Mouse (Mus musculus) ES-E14 (cell line): ENCODE data around the gene Dlgap1. TPM values are rescaled to one million over a fixed set of nuclear protein-coding genes. Genes with fewer than 3 reads are reported as not detected.

ENCODE experiments used
- DNase-seq: peaks from one replicate; pipeline ENCODE4 v3.0.0-alpha.2; 2013; ENCODE audit warnings: low read depth, low spot score
- H3K27ac ChIP-seq: 2 replicates; pipeline ENCODE4 v1.5.1; 2012; ENCODE audit warnings: low read depth, mild to moderate bottlenecking, low read length, moderate library complexity, mixed read lengths; ENCODE audit not compliant: poor library complexity, insufficient read depth, severe bottlenecking
- H3K36me3 ChIP-seq: 2 replicates; pipeline ENCODE4 v1.6.1; 2012; ENCODE audit warnings: mild to moderate bottlenecking, low read length, moderate library complexity, mixed read lengths; ENCODE audit not compliant: control insufficient read depth, poor library complexity, insufficient read depth, severe bottlenecking
- H3K4me1 ChIP-seq, 2 experiments: fragments of 150-350 bp in 1 of 2; sonication (generic) in 1 of 2; 2 replicates each; pipeline ENCODE4 v1.6.1; 2012; ENCODE audit warnings: low read length in 2 of 2, mild to moderate bottlenecking in 1 of 2, mixed read lengths in 1 of 2; ENCODE audit not compliant: control insufficient read depth in 2 of 2, insufficient read depth in 2 of 2, poor library complexity in 1 of 2
- H3K4me3 ChIP-seq, 2 experiments: fragments of 150-350 bp in 1 of 2; sonication (generic) in 1 of 2; 2 replicates each; pipeline ENCODE4 v1.5.1; 2012; ENCODE audit warnings: low read length in 2 of 2, low read depth in 1 of 2, mild to moderate bottlenecking in 1 of 2, mixed read lengths in 1 of 2; ENCODE audit not compliant: insufficient read depth in 1 of 2, poor library complexity in 1 of 2, severe bottlenecking in 1 of 2
- H3K9ac ChIP-seq: 2 replicates; pipeline ENCODE4 v1.6.1; 2012; ENCODE audit warnings: low read depth, mild to moderate bottlenecking, low read length, mixed read lengths; ENCODE audit not compliant: poor library complexity, insufficient read depth, severe bottlenecking
- H3K9me3 ChIP-seq: fragments of 150-350 bp; sonication (generic); 2 replicates; pipeline ENCODE4 v1.6.1; 2012; ENCODE audit warnings: low read depth, mild to moderate bottlenecking, low read length; ENCODE audit not compliant: control insufficient read depth, insufficient read depth
- CHD2 ChIP-seq: IDR thresholded peaks from 2 replicates; pipeline ENCODE4 v1.6.1; 2014; ENCODE audit warnings: mild to moderate bottlenecking, low read depth, low read length, inconsistent platforms
- HCFC1 ChIP-seq: IDR thresholded peaks from 2 replicates; pipeline ENCODE4 v1.6.1; 2012; ENCODE audit warnings: low read length, inconsistent platforms, borderline replicate concordance; ENCODE audit not compliant: insufficient read depth
- MAFK ChIP-seq: IDR thresholded peaks from 2 replicates; pipeline ENCODE4 v1.6.1; 2014; ENCODE audit warnings: mild to moderate bottlenecking, low read depth, low read length, inconsistent platforms; ENCODE audit not compliant: insufficient read depth
- ZC3H11A ChIP-seq: IDR thresholded peaks from 2 replicates; pipeline ENCODE4 v1.6.1; 2012; ENCODE audit warnings: low read depth, mild to moderate bottlenecking, inconsistent platforms, low read length, borderline replicate concordance
- ZNF384 ChIP-seq: IDR thresholded peaks from 2 replicates; pipeline ENCODE4 v1.6.1; 2012; ENCODE audit warnings: low read depth, low read length, inconsistent platforms
- in situ Hi-C, 2 experiments: fragments of 600-800 bp; cut with MboI; formaldehyde crosslinking; loops; one replicate each; pipeline ENCODE4 v1.15.1; 2025; ENCODE audit warnings: low sequenced_read_pairs in 2 of 2, inconsistent platforms in 1 of 2; ENCODE audit not compliant: unreplicated experiment in 2 of 2
- total RNA-seq: library from RNA; depleted of rRNA; stranded (reverse); fragments of 300-350 nt; gene quantifications from 2 replicates; pipeline ENCODE4 v1.2.3, GENCODE M21; 2012

Gene Dlgap1
- total RNA-seq, 1 experiment: 0.94 TPM

DNA sequence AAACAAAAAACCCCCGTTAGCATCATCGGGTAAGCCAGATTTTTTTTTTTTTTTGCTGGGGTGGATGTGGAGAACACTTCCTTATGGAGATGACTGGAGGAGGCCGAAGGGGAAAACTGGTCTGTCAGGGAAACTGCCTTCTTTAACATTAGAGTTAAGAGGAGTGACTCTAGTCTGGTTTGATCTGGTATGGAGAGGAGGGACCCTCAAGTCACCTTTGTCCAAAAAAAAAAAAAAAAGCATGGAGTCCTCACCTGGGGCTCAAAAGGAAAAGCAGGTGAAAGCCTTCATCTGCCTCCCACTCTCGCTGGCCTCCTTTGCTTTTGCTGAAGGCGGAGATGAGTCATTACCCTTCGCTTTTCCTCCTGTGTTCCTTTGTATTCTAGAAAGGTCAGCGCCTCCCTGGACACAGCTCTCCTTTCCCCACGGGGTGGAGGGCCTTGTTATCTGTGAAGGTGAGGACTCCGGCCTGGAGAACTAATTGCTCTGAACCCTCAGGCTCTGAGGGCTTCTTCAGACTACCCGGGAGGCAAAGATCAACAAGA, 896.3 kb downstream of the Dlgap1 start:
- in situ Hi-C loops: no loop called here
- DNase-seq: peak; percentile 80
- Histone ChIP-seq H3K9me3 (no peaks in the 10 kb centered on the region), H3K36me3 (peaks cover 8% of the 10 kb centered on the region; the same call in 1 of the 2 replicates), H3K4me3 (peak overlapping the region in 1 of 2 experiments; percentile 6; a peak in 1 of 4 replicates), H3K9ac (peak overlapping the region; percentile 15; the same call in 1 of the 2 replicates), H3K4me1 (peaks cover 5 to 19% of the 10 kb centered on the region in 2 experiments; a peak in 3 of 4 replicates), H3K27ac (peak overlapping the region; percentile 98)
- TF ChIP-seq ZNF384 (peak; percentile 98), HCFC1 (no peak)

- H3K4me1 ChIP-seq: peaks cover 8 to 23% of the 10 kb centered on the region in 2 experiments; a peak in 3 of 4 replicates
- H3K36me3 ChIP-seq: peaks cover 8% of the 10 kb centered on the region; the same call in 1 of the 2 replicates
- no peak for TF ChIP-seq MAFK
- no peak for TF ChIP-seq HCFC1
- TF ChIP-seq CHD2: no peak
- no peaks in the 10 kb centered on the region for H3K9me3 ChIP-seq
- in situ Hi-C loops: no loop called here
- DNase-seq: peak; percentile 48
- peak overlapping the region; percentile 98 for H3K27ac ChIP-seq
- no peak overlapping the region; the same call in 1 of the 2 replicates for H3K9ac ChIP-seq
- no peak overlapping the region for H3K4me3 ChIP-seq
These were observed 897.2 kb downstream of the Dlgap1 start for GRCm38 (mm10) chr17:70866029-70866428.

- peaks cover 6% of the 10 kb centered on the region; the same call in 1 of the 2 replicates for H3K36me3 ChIP-seq
- H3K4me3 ChIP-seq: no peak overlapping the region
- DNase-seq: peak; percentile 83
- no peak overlapping the region for H3K9ac ChIP-seq
- in situ Hi-C loops: no loop called here
- TF ChIP-seq ZNF384 (peak; percentile 76), ZC3H11A (peak; percentile 48; the same call in 1 of the 2 replicates), HCFC1 (no peak), CHD2 (peak; percentile 61), MAFK (peak; percentile 38; the same call in 1 of the 2 replicates)
- H3K9me3 ChIP-seq: no peaks in the 10 kb centered on the region
- H3K27ac ChIP-seq: peak overlapping the region; percentile 98
- peaks cover 8 to 21% of the 10 kb centered on the region in 2 experiments; a peak in 3 of 4 replicates for H3K4me1 ChIP-seq
These were observed 897.8 kb downstream of the Dlgap1 start for GRCm38 (mm10) chr17:70866538-70867114.

- in situ Hi-C loops: no loop called here
- H3K9me3 ChIP-seq: no peaks in the 10 kb centered on the region
These were observed 899.8 kb downstream of the Dlgap1 start for GRCm38 (mm10) chr17:70868577-70869229.

More at GRCm38 (mm10) chr17:70868577-70869229, 899.8 kb downstream of the Dlgap1 start:
- Histone ChIP-seq H3K9ac (no peak overlapping the region), H3K4me3 (no peak overlapping the region), H3K36me3 (peaks cover 2% of the 10 kb centered on the region; the same call in 1 of the 2 replicates), H3K27ac (no peak overlapping the region), H3K4me1 (peaks cover 6 to 16% of the 10 kb centered on the region in 2 experiments; a peak in 3 of 4 replicates)
- TF ChIP-seq ZNF384: no peak
- no peak for TF ChIP-seq ZC3H11A
- no peak for TF ChIP-seq HCFC1
- no peak for TF ChIP-seq MAFK
- TF ChIP-seq CHD2: no peak
- no peak for DNase-seq
